Mouse (Mus musculus): ENCODE results near the gene Orc5. TPM values are rescaled to one million over a fixed set of nuclear protein-coding genes. Genes with fewer than 3 reads are reported as not detected.

Gene Orc5
- total RNA-seq, 2 experiments from 2014 or later = 13.5 to 19.2 TPM

DNA sequence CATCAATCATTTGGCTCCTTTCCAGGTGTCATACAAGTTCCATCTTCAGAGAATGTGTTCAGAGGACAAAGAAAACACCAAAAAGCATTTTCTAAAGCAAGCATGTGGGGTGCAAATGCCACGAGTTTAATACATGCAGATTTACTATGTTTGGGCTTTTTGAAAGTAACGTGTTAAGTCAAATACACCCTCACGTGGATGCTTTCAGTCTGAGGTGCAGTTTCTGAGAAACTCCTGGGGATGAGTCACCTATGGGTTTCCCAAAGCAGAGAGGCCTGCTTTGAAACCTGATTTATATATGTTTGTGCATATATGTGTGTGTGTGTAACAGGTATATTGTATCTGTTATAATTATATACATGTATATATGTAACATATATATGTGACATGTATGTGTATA, 98.5 kb downstream of the Orc5 start:
- ATAC-seq (replicated peaks; ENCODE audit: low FRiP score, poor library complexity, severe bottlenecking) = no peak

DNA sequence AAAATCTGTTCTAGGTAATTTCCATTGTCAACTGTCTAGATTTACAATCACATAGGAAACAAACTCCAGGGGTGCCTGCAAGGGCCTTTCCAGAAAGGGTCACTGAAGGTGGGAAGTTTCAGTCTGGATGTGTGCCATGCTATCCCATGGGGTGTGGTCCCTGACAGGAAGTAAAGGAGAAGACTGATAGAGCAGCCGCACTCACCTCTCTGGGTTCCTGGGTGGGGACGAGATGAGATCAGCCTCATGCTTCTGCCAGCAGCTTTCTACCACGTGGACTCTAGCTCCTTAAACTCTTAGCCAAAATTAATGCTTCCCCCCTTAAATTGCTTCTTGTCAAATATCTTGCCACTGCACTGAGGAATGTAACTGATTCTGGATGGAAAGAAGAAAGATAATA, 100.7 kb downstream of the Orc5 start:
- ATAC-seq (replicated peaks; ENCODE audit: low FRiP score, poor library complexity, severe bottlenecking) = no peak

Other genes starting within 250 kb of the Orc5 start
- 272 and 297 TPM in 2 replicates for gene Reln, start 205.7 kb downstream of the Orc5 start, total RNA-seq (2015; ENCODE audit: low replicate concordance)
- 308 and 319 TPM in 2 replicates for gene Reln, start 205.7 kb downstream of the Orc5 start, total RNA-seq (2017; ENCODE audit: low replicate concordance)
- gene Lhfpl3, start 195.6 kb upstream of the Orc5 start, total RNA-seq (2015; ENCODE audit: low replicate concordance) = 0.42 TPM in 1 of 2 replicates, not detected in the other
- gene Lhfpl3, start 195.6 kb upstream of the Orc5 start, total RNA-seq (2017; ENCODE audit: low replicate concordance) = not detected in 2 replicates